Mouse (Mus musculus) forebrain, embryonic 16.5 days (tissue): ENCODE results near the gene Pdpk1. TPM values are rescaled to one million over a fixed set of nuclear protein-coding genes. Genes with fewer than 3 reads are reported as not detected.
"Not testable (repeated sequence)": the region's sequence is repeated elsewhere in the genome, so short reads cannot be mapped to it uniquely, and the experiment has no call there.

Experiments used
- ATAC-seq: fragments of 200-750 bp; cut with Nextera tagmentation; 2 replicates; pipeline ENCODE4 v1.8.0; 2017; ENCODE audit warnings: mild to moderate bottlenecking, moderate library complexity
- H3K27ac ChIP-seq: fragments of 300-500 bp; sonication (generic); 2 replicates; pipeline ENCODE4 v1.5.1; 2014; ENCODE audit warnings: low read length, control low read depth
- H3K27me3 ChIP-seq: fragments of 300-500 bp; sonication (generic); replicated peaks from 2 replicates; pipeline ENCODE4 v1.6.1; 2014; ENCODE audit warnings: low read length; ENCODE audit not compliant: control insufficient read depth, insufficient read depth
- H3K36me3 ChIP-seq: fragments of 300-500 bp; sonication (generic); 2 replicates; pipeline ENCODE4 v1.6.1; 2014; ENCODE audit not compliant: control insufficient read depth, insufficient read depth
- H3K4me1 ChIP-seq: fragments of 300-500 bp; sonication (generic); replicated peaks from 2 replicates; pipeline ENCODE4 v1.6.1; 2014; ENCODE audit warnings: low read length; ENCODE audit not compliant: control insufficient read depth, insufficient read depth
- H3K4me2 ChIP-seq: fragments of 300-500 bp; sonication (generic); 2 replicates; pipeline ENCODE4 v1.6.1; 2014; ENCODE audit warnings: mild to moderate bottlenecking, low read length, control low read depth
- H3K4me3 ChIP-seq: fragments of 300-500 bp; sonication (generic); replicated peaks from 2 replicates; pipeline ENCODE4 v1.5.1; 2014; ENCODE audit warnings: mild to moderate bottlenecking, low read length, control low read depth
- H3K9ac ChIP-seq: fragments of 300-500 bp; sonication (generic); replicated peaks from 2 replicates; pipeline ENCODE4 v1.6.1; 2014; ENCODE audit warnings: low read depth, low read length, control low read depth
- H3K9me3 ChIP-seq: fragments of 300-500 bp; sonication (generic); 2 replicates; pipeline ENCODE4 v1.6.1; 2016; ENCODE audit warnings: low read length; ENCODE audit not compliant: control insufficient read depth
- WGBS: fragments of 180-500 bp; shearing (Covaris S2); extraction: QIAGEN DNeasy Blood & Tissue Kit; methylation state at CpG from one replicate; pipeline ENCODE4 v1.1.7; 2014; 5-methylcytosine and 5-hydroxymethylcytosine counted together
- polyA plus RNA-seq: library from polyadenylated mRNA; unstranded; fragments of >200 nt; fragmentation: Nextera tagmentation; extraction: Ambion mirVana; gene quantifications from 2 replicates; pipeline ENCODE4 v1.2.1, GENCODE M21; 2015

The Pdpk1 gene
- polyA plus RNA-seq, 1 experiment from 2014 or later: 62.9 TPM

DNA sequence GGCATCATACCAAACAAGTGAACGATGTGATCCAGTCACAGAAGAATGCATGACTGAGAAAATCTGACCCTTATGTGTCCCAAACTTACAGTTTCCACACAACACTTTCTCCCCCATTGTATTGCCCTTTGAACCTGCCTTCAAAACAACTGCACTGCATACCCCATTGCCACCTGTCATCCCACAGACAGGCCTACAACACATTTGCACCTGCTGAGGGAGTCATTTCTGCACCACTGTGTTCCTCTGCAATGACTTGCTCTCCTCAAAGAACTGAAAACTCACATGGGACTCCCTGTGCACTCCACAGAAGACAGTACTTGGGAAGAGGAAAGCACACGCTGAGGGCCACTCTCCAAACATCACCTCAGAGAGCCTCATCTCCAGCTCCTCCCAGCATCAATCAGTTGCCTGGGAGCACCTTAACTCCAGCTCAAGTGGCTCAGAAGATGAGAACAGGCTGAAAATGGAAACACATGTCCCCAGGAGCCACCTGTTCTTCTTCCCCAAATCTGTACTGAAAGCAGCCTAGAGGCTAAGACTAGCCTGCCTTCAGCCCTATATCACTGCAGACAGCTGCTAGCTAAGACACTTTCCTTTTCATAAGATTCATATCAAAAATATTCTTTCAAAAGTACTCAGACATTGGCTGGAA is 13.4 kb downstream of the Pdpk1 start:
- Histone ChIP-seq H3K9ac (no peak overlapping the region), H3K4me2 (no peak overlapping the region), H3K4me3 (no peak overlapping the region), H3K27me3 (no peaks in the 10 kb centered on the region), H3K4me1 (peaks cover 22% of the 10 kb centered on the region), H3K9me3 (no peaks in the 10 kb centered on the region), H3K36me3 (no peaks in the 10 kb centered on the region), H3K27ac (no peak overlapping the region)
- no peak for ATAC-seq
- 78% methylated on average over 2 of the region's 2 CpGs for WGBS

DNA sequence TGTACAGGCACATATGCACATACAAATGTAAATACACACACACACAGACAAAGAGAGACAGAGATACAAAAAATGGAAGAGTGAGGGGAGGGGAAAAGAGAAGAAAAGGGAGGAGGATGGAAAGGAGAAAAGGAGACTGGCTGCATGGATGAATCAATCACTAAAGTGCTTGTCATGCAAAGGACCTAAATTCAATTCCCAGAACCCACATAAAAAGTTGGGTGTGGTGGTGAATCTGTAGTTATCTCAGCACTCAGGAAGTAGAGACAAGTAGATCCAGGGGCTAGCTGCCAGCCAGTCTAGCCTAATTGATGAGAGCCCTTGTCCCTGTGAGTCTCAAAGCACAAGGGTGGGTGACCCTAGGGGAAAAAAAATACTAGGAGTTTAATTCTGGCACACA is 16.7 kb downstream of the Pdpk1 start:
- Histone ChIP-seq H3K4me1 (no peaks in the 10 kb centered on the region), H3K9me3 (no peaks in the 10 kb centered on the region), H3K4me3 (no peak overlapping the region), H3K9ac (no peak overlapping the region), H3K27ac (no peak overlapping the region), H3K27me3 (no peaks in the 10 kb centered on the region), H3K36me3 (no peaks in the 10 kb centered on the region), H3K4me2 (no peak overlapping the region)
- ATAC-seq: no peak

DNA sequence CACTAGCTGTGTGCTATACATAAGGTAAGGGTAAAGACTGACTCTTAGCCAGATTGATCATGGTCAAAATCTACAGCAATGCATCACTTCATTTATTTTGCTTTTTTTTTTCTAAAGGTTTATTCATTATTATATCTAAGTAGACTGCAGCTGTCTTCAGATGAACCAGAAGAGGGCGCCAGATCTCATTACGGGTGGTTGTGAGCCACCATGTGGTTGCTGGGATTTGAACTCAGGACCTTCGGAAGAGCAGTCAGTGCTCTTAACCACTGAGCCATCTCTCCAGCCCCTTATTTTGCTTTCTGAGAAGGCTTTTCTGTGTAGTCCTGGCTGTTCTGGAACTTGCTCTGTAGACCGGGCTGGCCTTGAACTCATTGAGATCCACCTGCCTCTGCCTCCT is 17.8 kb downstream of the Pdpk1 start:
- H3K4me3 ChIP-seq, ATAC-seq, H3K36me3 ChIP-seq, H3K4me1 ChIP-seq, H3K27me3 ChIP-seq, H3K9me3 ChIP-seq, H3K9ac ChIP-seq, H3K4me2 ChIP-seq, H3K27ac ChIP-seq: not testable (repeated sequence)
- WGBS: 89% methylated on average over 4 of the region's 4 CpGs

DNA sequence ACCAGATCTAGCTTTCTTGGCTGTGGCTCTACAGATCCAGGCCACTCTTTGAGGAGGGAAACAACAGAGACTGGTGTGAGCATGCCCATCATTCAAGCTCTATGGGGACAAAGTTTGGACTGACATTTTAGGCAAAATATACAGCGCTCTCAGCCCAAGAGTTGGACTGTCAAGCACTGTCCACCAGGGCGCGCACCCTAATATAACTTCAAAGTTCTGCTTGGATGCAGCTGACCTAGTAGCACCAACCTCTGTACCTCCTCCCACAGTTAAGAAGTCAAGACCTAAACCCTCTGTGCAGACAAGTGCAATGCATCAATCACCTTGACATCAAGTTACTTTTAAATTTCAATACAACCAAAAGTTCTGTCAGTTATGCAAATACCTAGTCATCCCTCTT is 19.2 kb downstream of the Pdpk1 start:
- no peaks in the 10 kb centered on the region for H3K36me3 ChIP-seq

DNA sequence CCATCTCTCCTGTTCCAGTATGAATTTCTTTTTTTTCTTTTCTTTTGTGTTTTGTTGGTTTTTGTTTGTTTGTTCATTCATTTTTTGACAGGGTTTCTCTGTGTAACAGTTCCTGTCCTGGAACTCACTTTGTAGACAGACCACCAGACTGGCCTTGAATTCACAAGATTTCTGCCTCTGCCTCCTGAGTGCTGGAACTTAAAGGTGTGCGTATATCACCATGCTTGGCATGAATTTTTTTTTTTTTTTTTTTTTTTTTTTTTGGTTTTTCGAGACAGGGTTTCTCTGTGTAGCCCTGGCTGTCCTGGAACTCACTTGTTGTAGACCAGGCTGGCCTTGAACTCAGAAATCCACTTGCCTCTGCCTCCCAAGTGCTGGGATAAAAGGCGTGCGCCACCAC is 21.5 kb downstream of the Pdpk1 start:
- not testable (repeated sequence) for ATAC-seq, H3K36me3 ChIP-seq, H3K9ac ChIP-seq, H3K9me3 ChIP-seq, H3K4me1 ChIP-seq, H3K27ac ChIP-seq, H3K4me2 ChIP-seq, H3K27me3 ChIP-seq, H3K4me3 ChIP-seq
- 95% methylated on average over 3 of the region's 4 CpGs for WGBS

More for the DNA sequence above, 19.2 kb downstream of the Pdpk1 start:
- Histone ChIP-seq H3K27me3 (no peaks in the 10 kb centered on the region), H3K4me3 (no peak overlapping the region), H3K4me1 (no peaks in the 10 kb centered on the region), H3K9ac (no peak overlapping the region), H3K27ac (no peak overlapping the region), H3K9me3 (no peaks in the 10 kb centered on the region), H3K4me2 (no peak overlapping the region)
- no peak for ATAC-seq
- WGBS: 82% methylated on average over 3 of the region's 3 CpGs

DNA sequence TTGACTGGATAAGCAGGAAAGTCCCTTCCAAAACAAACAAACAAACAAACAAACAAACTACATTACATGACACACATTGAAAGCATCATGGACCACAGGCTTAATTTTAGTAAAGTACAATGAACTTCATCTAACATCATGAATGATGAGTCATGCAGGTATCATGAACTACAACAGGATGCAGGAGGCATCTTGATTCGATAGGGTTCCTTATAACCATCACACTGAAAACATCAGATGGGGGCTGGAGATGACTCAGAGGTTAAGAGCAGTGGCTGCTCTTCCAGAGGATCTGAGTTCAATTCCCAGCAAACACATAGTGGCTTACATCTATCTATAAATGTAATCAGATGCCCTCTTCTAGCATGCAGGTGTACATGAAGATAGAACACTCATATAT is 23.1 kb downstream of the Pdpk1 start:
- no peaks in the 10 kb centered on the region for H3K27me3 ChIP-seq
- no peak overlapping the region for H3K4me3 ChIP-seq
- WGBS: 93% methylated on average over 1 of the region's 1 CpGs
- no peaks in the 10 kb centered on the region for H3K9me3 ChIP-seq
- ATAC-seq: no peak
- H3K27ac ChIP-seq: no peak overlapping the region
- no peak overlapping the region for H3K9ac ChIP-seq
- no peaks in the 10 kb centered on the region for H3K4me1 ChIP-seq
- no peak overlapping the region for H3K4me2 ChIP-seq
- no peaks in the 10 kb centered on the region for H3K36me3 ChIP-seq

DNA sequence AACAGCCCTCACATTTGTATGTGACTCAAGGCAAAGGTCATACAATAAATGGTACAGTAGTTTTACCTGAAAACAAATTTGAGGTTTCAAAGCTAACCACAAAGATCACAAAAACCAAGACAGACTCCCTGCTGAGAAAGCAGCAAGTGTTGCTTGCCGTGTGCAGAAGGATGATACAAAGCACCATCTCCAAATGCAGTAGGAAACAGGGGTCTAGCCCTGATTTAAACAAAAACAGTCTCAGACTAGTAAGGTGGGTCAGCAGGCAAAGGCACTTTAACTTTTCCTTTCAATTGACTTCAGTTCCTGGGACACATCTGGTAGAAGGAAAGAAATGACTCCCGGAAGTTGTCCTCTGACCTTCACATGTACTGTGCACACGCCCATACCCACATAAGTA is 23.9 kb downstream of the Pdpk1 start:
- WGBS: 86% methylated on average over 3 of the region's 3 CpGs
- Histone ChIP-seq H3K27me3 (no peaks in the 10 kb centered on the region), H3K4me1 (no peaks in the 10 kb centered on the region), H3K9ac (no peak overlapping the region), H3K27ac (no peak overlapping the region), H3K36me3 (no peaks in the 10 kb centered on the region), H3K9me3 (no peaks in the 10 kb centered on the region), H3K4me3 (no peak overlapping the region), H3K4me2 (no peak overlapping the region)
- no peak for ATAC-seq

DNA sequence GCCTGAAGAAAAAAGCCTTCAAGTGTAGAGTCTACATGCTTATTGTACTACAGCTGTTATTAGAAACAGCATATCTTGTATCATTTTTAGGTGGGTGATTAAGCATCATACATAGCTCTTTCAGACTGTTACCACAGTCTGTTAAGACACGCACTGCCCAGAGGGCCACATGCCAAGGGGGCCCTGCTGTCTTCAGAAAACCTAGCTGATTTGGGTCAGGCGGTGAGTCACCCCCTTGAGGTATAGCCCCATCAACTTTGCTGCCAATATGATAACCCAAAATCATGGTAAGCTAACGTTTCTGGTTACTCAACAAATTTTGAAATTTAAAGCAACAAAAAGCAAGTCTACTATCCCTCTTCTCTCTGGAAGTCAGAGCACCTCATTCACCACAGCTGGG is 31.3 kb downstream of the Pdpk1 start:
- Histone ChIP-seq H3K9me3 (no peaks in the 10 kb centered on the region), H3K4me2 (no peak overlapping the region), H3K36me3 (no peaks in the 10 kb centered on the region), H3K9ac (no peak overlapping the region), H3K27ac (no peak overlapping the region), H3K27me3 (no peaks in the 10 kb centered on the region), H3K4me1 (no peaks in the 10 kb centered on the region; the same call in 1 of the 2 replicates), H3K4me3 (no peak overlapping the region)
- ATAC-seq: no peak
- WGBS: 86% methylated on average over 3 of the region's 3 CpGs

DNA sequence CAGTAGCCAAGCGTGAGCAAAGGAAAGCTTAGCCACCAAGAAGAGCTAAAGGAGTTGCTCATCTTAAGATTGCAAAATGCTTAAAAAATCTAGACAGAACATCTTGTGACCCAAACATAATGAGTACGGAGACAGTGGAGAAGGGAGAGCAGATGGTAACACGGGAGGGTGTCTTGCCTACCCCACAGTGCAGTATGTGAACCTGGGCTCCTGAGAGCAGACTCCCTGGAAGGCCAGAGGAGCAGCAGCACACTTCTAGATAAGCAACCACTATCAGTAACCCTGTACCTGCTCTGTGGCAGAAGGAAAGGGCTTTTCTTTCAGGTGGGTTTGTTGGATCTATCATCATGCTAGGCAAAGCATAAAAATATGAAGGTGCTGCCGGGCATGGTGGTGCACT is 37.7 kb downstream of the Pdpk1 start:
- Histone ChIP-seq H3K27ac (no peak overlapping the region), H3K36me3 (no peaks in the 10 kb centered on the region), H3K9ac (no peak overlapping the region), H3K4me2 (no peak overlapping the region), H3K4me3 (no peak overlapping the region), H3K9me3 (no peaks in the 10 kb centered on the region), H3K4me1 (peaks cover 12% of the 10 kb centered on the region), H3K27me3 (no peaks in the 10 kb centered on the region)
- ATAC-seq: no peak
- 74% methylated on average over 4 of the region's 4 CpGs for WGBS

DNA sequence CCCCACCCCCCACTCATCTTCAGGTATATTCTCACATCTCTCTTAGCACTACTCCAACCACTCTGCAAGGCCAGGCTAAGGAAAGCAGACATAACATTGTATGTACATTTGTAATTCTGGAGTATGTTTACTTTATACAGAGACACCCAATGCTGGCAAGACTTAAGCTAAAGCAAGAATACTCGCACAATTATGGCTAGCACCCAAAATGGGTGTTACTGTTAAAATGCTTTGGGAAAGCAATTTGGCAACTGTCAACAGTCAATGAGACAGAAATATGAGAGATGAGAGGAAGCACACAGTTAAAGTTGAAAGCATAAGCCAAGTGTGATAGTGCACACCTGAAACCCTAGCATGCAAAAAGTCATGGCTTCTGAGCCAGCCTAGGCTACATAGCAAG is 39.5 kb downstream of the Pdpk1 start:
- no peak overlapping the region for H3K9ac ChIP-seq
- no peak overlapping the region for H3K27ac ChIP-seq
- H3K36me3 ChIP-seq: peaks cover 2% of the 10 kb centered on the region; the same call in 1 of the 2 replicates
- ATAC-seq: no peak
- WGBS: 55% methylated on average over 1 of the region's 1 CpGs
- H3K4me3 ChIP-seq: no peak overlapping the region
- peaks cover 12% of the 10 kb centered on the region for H3K4me1 ChIP-seq
- no peak overlapping the region for H3K4me2 ChIP-seq
- no peaks in the 10 kb centered on the region for H3K9me3 ChIP-seq
- no peaks in the 10 kb centered on the region for H3K27me3 ChIP-seq
